Mouse (Mus musculus) embryonic fibroblast, embryonic 13.5 days (primary cell): ENCODE measurements at regions not wholly inside any gene's neighbourhood (a gene's known extent, or its start where the extent isn't known, plus 50 kb on each side); places are given as distances from the start of the nearest gene placed in this dataset.

Experiments used
- CTCF ChIP-seq: IDR thresholded peaks from 2 replicates; pipeline ENCODE4 v1.5.1; 2011; ENCODE audit warnings: mild to moderate bottlenecking, control low read depth, low read length, moderate library complexity, borderline replicate concordance; ENCODE audit not compliant: insufficient read depth
- POLR2A ChIP-seq: IDR thresholded peaks from 2 replicates; pipeline ENCODE4 v1.6.1; 2011; ENCODE audit warnings: low read depth, mild to moderate bottlenecking, control low read depth, low read length, moderate library complexity

DNA sequence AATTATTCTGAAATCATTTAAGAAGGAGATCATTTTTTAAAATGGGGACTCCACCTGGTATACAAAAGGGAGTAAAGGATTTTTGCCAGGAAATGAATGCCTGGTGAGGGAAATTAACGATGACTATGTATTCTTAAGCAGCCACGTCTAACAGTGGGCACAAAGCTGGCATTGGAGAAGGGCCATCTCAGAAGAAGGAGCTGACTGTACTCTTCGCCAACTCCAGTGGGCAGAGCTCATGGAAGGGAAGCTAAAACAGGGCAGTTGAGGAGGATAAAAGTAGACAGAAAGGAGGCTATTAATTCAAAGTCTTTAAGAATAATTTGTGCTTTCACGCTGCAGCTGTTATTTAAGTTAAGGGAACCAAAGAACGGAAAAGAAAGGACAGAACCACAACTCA lies 294.2 kb downstream of the H2al1n start:
- TF ChIP-seq CTCF (no peak), POLR2A (no peak)
